Mouse (Mus musculus) intestine, embryonic 14.5 days (tissue): ENCODE data around the gene Grik4. TPM values are rescaled to one million over a fixed set of nuclear protein-coding genes. Genes with fewer than 3 reads are reported as not detected.
A peak's percentile ranks its signal among the peaks of the same experiment; 100 is the strongest.

Experiments
- ATAC-seq: fragments of 200-750 bp; cut with Nextera tagmentation; replicated peaks from 2 replicates; pipeline ENCODE4 v1.8.0; 2017; ENCODE audit warnings: low read depth, moderate number of reproducible peaks, moderate TSS enrichment, moderate library complexity; ENCODE audit not compliant: low FRiP score, low TSS enrichment
- DNase-seq: peaks from one replicate; pipeline ENCODE4 v3.0.0-alpha.2; 2018; ENCODE audit warnings: low spot score
- H3K27ac ChIP-seq: fragments of 300-500 bp; sonication (generic); 2 replicates; pipeline ENCODE4 v1.5.1; 2014; ENCODE audit warnings: low read depth, mild to moderate bottlenecking, control low read depth
- H3K27me3 ChIP-seq: fragments of 300-500 bp; sonication (generic); replicated peaks from 2 replicates; pipeline ENCODE4 v1.6.1; 2014; ENCODE audit warnings: low read length, control low read depth; ENCODE audit not compliant: control insufficient read depth, insufficient read depth
- H3K36me3 ChIP-seq: fragments of 300-500 bp; sonication (generic); 2 replicates; pipeline ENCODE4 v1.6.1; 2014; ENCODE audit warnings: low read length, control low read depth; ENCODE audit not compliant: control insufficient read depth, insufficient read depth
- H3K4me1 ChIP-seq: fragments of 300-500 bp; sonication (generic); replicated peaks from 2 replicates; pipeline ENCODE4 v1.6.1; 2014; ENCODE audit warnings: low read length, control low read depth, mixed read lengths; ENCODE audit not compliant: control insufficient read depth, insufficient read depth
- H3K4me2 ChIP-seq: fragments of 300-500 bp; sonication (generic); 2 replicates; pipeline ENCODE4 v1.6.1; 2014; ENCODE audit warnings: low read length
- H3K4me3 ChIP-seq: fragments of 300-500 bp; sonication (generic); 2 replicates; pipeline ENCODE4 v1.5.1; 2014; ENCODE audit warnings: low read depth, low read length, control low read depth, mixed read lengths
- H3K9ac ChIP-seq: fragments of 300-500 bp; sonication (generic); 2 replicates; pipeline ENCODE4 v1.6.1; 2014; ENCODE audit warnings: mild to moderate bottlenecking, low read length
- H3K9me3 ChIP-seq: fragments of 300-500 bp; sonication (generic); 2 replicates; pipeline ENCODE4 v1.6.1; 2016; ENCODE audit warnings: low read length, control low read depth; ENCODE audit not compliant: control insufficient read depth
- WGBS: fragments of 180-500 bp; shearing (Covaris S2); extraction: QIAGEN DNeasy Blood & Tissue Kit; methylation state at CpG from one replicate; pipeline ENCODE4 v1.1.7; 2014; 5-methylcytosine and 5-hydroxymethylcytosine counted together
- polyA plus RNA-seq: library from polyadenylated mRNA; unstranded; fragments of >200 nt; fragmentation: Nextera tagmentation; extraction: Ambion mirVana; gene quantifications from 2 replicates; pipeline ENCODE4 v1.2.1, GENCODE M21; 2014

Grik4 gene
- polyA plus RNA-seq, 1 experiment from 2014 or later = 1.3 TPM

DNA sequence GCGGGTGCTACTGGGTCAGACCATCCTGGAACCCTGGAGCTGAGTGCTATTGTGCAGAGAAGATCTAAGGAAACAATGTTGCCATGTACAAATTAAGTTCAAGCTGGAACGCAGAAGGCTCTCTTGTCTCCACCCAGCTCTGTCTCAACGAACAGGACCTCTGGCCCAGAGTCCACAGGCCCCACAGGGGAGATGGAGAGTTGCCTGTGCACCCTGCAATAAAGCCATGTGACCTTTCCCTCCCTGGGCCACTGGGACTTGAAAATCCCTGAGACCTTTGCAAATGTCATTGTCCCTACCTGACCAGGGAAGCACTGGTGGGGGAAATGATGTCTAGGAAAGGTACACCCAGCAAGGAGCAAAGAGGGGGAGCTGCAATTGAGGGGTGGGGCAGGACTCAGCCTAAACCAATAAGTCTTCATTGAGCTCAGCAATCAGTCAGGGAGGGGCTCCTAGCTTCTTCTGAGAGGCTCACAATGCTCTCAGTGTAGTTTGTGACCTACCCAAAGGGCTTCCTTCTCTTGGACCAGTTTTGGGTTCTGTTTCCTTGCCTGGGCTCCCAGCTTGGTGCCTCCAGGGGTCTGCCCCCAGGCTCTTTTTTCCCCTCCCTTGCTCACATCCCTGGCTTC, 187.2 kb downstream of the Grik4 start:
- H3K4me3 ChIP-seq = no peak overlapping the region
- WGBS = 68% methylated on average over 3 of the region's 3 CpGs
- ATAC-seq (no peak), DNase-seq (no peak)
- H3K36me3 ChIP-seq = no peaks in the 10 kb centered on the region
- no peak overlapping the region for H3K9ac ChIP-seq
- H3K9me3 ChIP-seq = no peaks in the 10 kb centered on the region
- H3K27ac ChIP-seq = no peak overlapping the region
- no peak overlapping the region for H3K4me2 ChIP-seq
- H3K4me1 ChIP-seq = peaks cover 13% of the 10 kb centered on the region
- H3K27me3 ChIP-seq = no peaks in the 10 kb centered on the region

DNA sequence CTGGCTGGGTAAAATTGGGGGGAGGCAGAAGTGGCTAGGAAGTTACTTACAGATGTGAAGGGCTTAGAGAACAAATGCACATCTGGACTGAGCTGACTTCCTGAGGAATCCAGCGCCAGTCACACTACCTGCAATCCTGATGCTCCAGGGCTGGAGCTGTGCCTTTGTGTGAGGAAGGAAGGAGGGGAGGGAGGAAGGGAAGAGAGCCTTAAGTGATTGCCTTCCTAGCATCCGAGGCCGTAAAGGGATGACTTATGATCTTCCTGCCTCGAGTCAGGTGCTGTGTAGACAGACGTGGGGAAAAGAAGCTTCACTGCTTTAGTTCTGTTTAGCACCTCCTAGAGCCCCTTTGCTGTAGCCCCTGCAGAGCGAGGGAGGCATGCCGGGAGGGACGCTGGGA, 189.6 kb downstream of the Grik4 start:
- Histone ChIP-seq H3K36me3 (no peaks in the 10 kb centered on the region), H3K27me3 (no peaks in the 10 kb centered on the region), H3K4me3 (no peak overlapping the region), H3K27ac (no peak overlapping the region), H3K9ac (no peak overlapping the region), H3K9me3 (no peaks in the 10 kb centered on the region), H3K4me2 (no peak overlapping the region), H3K4me1 (peaks cover 13% of the 10 kb centered on the region)
- DNase-seq (no peak), ATAC-seq (no peak)
- 26% methylated on average over 8 of the region's 8 CpGs for WGBS

DNA sequence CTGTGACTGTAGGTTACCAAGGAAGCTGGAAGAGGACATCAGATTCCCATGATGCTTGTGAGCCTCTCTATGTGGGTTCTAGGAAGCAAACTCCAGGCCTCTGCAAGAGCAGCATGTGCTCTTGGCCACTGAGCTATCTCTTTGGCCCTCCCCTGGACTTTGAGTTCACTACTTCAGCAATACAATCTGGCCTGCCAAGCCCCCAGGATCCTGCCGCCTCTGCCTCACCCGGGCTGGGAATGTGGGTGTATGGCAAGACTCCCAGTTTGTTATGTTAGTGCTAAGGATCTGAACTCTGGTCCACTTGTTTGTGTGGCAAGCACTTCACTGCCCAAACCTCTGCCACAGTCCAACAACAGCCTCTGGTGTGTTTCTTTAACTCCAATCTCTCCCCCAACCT, 193.1 kb downstream of the Grik4 start:
- Histone ChIP-seq H3K4me3 (no peak overlapping the region), H3K27ac (no peak overlapping the region), H3K9me3 (0 out of 2 replicates have a peak, but pooled peaks cover 3% of the 10 kb centered on the region), H3K27me3 (no peaks in the 10 kb centered on the region), H3K4me2 (no peak overlapping the region), H3K4me1 (peaks cover 6% of the 10 kb centered on the region), H3K36me3 (no peaks in the 10 kb centered on the region), H3K9ac (no peak overlapping the region)
- no peak for ATAC-seq
- DNase-seq = no peak
- 76% methylated on average over 2 of the region's 2 CpGs for WGBS

DNA sequence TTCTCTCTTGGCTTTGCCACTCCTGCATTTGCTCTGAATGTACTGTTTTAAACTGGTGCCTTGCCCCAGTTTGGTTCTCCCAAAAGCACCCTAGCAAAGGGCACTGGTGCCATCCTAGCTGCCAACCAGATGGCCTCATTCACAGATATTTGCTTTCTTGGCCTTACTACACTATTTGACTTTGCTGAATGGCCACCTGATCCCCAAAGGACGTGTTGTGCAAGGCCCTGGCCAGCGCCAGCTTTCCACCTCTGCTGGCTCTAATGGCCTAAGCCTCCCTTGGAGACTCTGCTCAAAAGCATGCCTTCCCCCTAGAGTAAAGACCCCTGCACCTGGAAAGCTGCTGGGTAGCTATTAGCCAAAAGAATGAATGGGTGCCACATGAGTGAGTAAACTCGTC, 194.1 kb downstream of the Grik4 start:
- Histone ChIP-seq H3K9ac (no peak overlapping the region), H3K27ac (no peak overlapping the region), H3K9me3 (0 out of 2 replicates have a peak, but pooled peaks cover 3% of the 10 kb centered on the region), H3K27me3 (no peaks in the 10 kb centered on the region), H3K4me3 (no peak overlapping the region), H3K4me1 (peaks cover 6% of the 10 kb centered on the region), H3K4me2 (no peak overlapping the region), H3K36me3 (no peaks in the 10 kb centered on the region)
- WGBS = 87% methylated on average over 3 of the region's 3 CpGs
- no peak for ATAC-seq
- DNase-seq = no peak

GRCm38 (mm10) chr9:42745982-42746381, 198.3 kb downstream of the Grik4 start:
- DNase-seq (no peak), ATAC-seq (0 out of 2 replicates have a peak, but pooled peaks have one; percentile 32)
- no peak overlapping the region for H3K4me3 ChIP-seq
- H3K9me3 ChIP-seq = 0 out of 2 replicates have a peak, but pooled peaks cover 3% of the 10 kb centered on the region
- no peak overlapping the region for H3K4me2 ChIP-seq
- H3K27ac ChIP-seq = no peak overlapping the region
- whole genome bisulfite sequencing = 40% methylated on average over 8 of the region's 8 CpGs
- no peaks in the 10 kb centered on the region; the same call in 1 of the 2 replicates for H3K4me1 ChIP-seq
- H3K9ac ChIP-seq = no peak overlapping the region
- H3K36me3 ChIP-seq = no peaks in the 10 kb centered on the region
- no peaks in the 10 kb centered on the region for H3K27me3 ChIP-seq

- Histone ChIP-seq H3K4me2 (no peak overlapping the region), H3K27me3 (no peaks in the 10 kb centered on the region), H3K36me3 (no peaks in the 10 kb centered on the region), H3K9me3 (no peaks in the 10 kb centered on the region), H3K9ac (no peak overlapping the region), H3K4me1 (no peaks in the 10 kb centered on the region; the same call in 1 of the 2 replicates), H3K27ac (no peak overlapping the region), H3K4me3 (no peak overlapping the region)
- no peak for ATAC-seq
- DNase-seq = no peak
- 67% methylated on average over 5 of the region's 5 CpGs for WGBS
Observed at GRCm38 (mm10) chr9:42742385-42742784, 201.9 kb downstream of the Grik4 start.

- H3K9ac ChIP-seq = no peak overlapping the region
- no peak for DNase-seq
- H3K4me2 ChIP-seq = no peak overlapping the region
- ATAC-seq = no peak; the same call in 1 of the 2 replicates
- H3K36me3 ChIP-seq = no peaks in the 10 kb centered on the region
- WGBS = 42% methylated on average over 7 of the region's 7 CpGs
- H3K4me3 ChIP-seq = no peak overlapping the region
- H3K27ac ChIP-seq = no peak overlapping the region
- H3K4me1 ChIP-seq = peaks cover 6% of the 10 kb centered on the region; the same call in 1 of the 2 replicates
- H3K9me3 ChIP-seq = no peaks in the 10 kb centered on the region
- H3K27me3 ChIP-seq = no peaks in the 10 kb centered on the region
Observed at GRCm38 (mm10) chr9:42736697-42737335, 207.5 kb downstream of the Grik4 start.

- no peak overlapping the region for H3K4me3 ChIP-seq
- no peak overlapping the region for H3K27ac ChIP-seq
- DNase-seq (no peak), ATAC-seq (no peak)
- H3K4me2 ChIP-seq = no peak overlapping the region
- no peaks in the 10 kb centered on the region for H3K27me3 ChIP-seq
- no peaks in the 10 kb centered on the region for H3K9me3 ChIP-seq
- no peak overlapping the region for H3K9ac ChIP-seq
- 67% methylated on average over 5 of the region's 5 CpGs for WGBS
- peaks cover 6% of the 10 kb centered on the region; the same call in 1 of the 2 replicates for H3K4me1 ChIP-seq
- H3K36me3 ChIP-seq = no peaks in the 10 kb centered on the region
Observed at GRCm38 (mm10) chr9:42735086-42735485, 209.2 kb downstream of the Grik4 start.
